Mouse (Mus musculus) thymus, adult 2 months (tissue): ENCODE data around the gene Wwox. TPM values are rescaled to one million over a fixed set of nuclear protein-coding genes. Genes with fewer than 3 reads are reported as not detected.

Experiments
- DNase-seq: peaks from one replicate; pipeline ENCODE4 v3.0.0; 2021
- H3K27ac ChIP-seq: fragments of 200-500 bp; 2 replicates; pipeline ENCODE4 v1.5.1; 2012; ENCODE audit warnings: low read length, control low read depth; ENCODE audit not compliant: control insufficient read depth, insufficient read depth
- H3K27me3 ChIP-seq: fragments of 200-500 bp; 2 replicates; pipeline ENCODE4 v1.6.1; 2012; ENCODE audit warnings: mild to moderate bottlenecking, low read length, moderate library complexity, mixed read lengths; ENCODE audit not compliant: control insufficient read depth, insufficient read depth
- H3K36me3 ChIP-seq: fragments of 200-500 bp; 2 replicates; pipeline ENCODE4 v1.6.1; 2012; ENCODE audit warnings: mild to moderate bottlenecking, low read length, moderate library complexity; ENCODE audit not compliant: control insufficient read depth, insufficient read depth
- H3K4me1 ChIP-seq: fragments of 200-500 bp; replicated peaks from 2 replicates; pipeline ENCODE4 v1.6.1; 2012; ENCODE audit warnings: low read length; ENCODE audit not compliant: control insufficient read depth, insufficient read depth
- H3K4me3 ChIP-seq: fragments of 200-500 bp; 2 replicates; pipeline ENCODE4 v1.5.1; 2012; ENCODE audit warnings: mild to moderate bottlenecking, low read length, control low read depth, moderate library complexity; ENCODE audit not compliant: control insufficient read depth, insufficient read depth
- CTCF ChIP-seq: fragments of 200-500 bp; IDR thresholded peaks from 2 replicates; pipeline ENCODE4 v1.5.1; 2012; ENCODE audit warnings: mild to moderate bottlenecking, control low read depth, low read length, moderate library complexity, borderline replicate concordance; ENCODE audit not compliant: control insufficient read depth, poor library complexity, insufficient read depth; ENCODE audit errors: extremely low read depth
- POLR2A ChIP-seq: fragments of 200-500 bp; IDR thresholded peaks from 2 replicates; pipeline ENCODE4 v1.6.1; 2012; ENCODE audit warnings: mild to moderate bottlenecking, low read length, control low read depth, moderate library complexity; ENCODE audit not compliant: control insufficient read depth, poor library complexity, insufficient read depth; ENCODE audit errors: extremely low read depth
- WGBS: fragments of 180-500 bp; shearing (Covaris S2); methylation state at CpG from one replicate; pipeline ENCODE4 v1.1.7; 2018; 5-methylcytosine and 5-hydroxymethylcytosine counted together
- polyA plus RNA-seq: library from polyadenylated mRNA; depleted of rRNA; stranded (reverse); fragments of >200 nt; gene quantifications from 2 replicates; pipeline ENCODE4 v1.2.3, GENCODE M21; 2012

The Wwox gene
- polyA plus RNA-seq, 1 experiment: 8.4 TPM

DNA sequence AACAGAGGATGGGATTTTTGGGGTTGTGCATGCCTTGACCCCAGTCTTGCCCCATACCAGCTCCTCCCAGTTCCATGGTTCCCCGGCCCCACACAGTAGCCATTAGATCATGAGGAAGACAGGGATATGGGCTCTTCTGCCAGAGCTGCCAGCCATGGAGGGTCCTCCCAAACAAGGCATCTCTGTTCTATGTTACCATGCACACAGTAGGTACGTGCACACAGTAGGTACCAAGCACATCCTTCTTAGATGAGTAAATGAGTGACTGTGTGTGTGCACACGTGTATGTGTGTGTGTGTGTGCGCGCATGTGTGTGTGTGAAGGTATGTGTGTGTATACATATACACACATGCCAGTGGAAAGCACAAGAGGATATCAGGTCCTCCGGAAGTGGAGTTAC is 185.9 kb downstream of the Wwox start:
- Histone ChIP-seq H3K27ac (no peak overlapping the region), H3K4me3 (no peak overlapping the region), H3K36me3 (no peaks in the 10 kb centered on the region), H3K4me1 (no peaks in the 10 kb centered on the region), H3K27me3 (no peaks in the 10 kb centered on the region)
- 94% methylated on average over 6 of the region's 6 CpGs for WGBS
- no peak for DNase-seq
- no peak for TF ChIP-seq POLR2A

DNA sequence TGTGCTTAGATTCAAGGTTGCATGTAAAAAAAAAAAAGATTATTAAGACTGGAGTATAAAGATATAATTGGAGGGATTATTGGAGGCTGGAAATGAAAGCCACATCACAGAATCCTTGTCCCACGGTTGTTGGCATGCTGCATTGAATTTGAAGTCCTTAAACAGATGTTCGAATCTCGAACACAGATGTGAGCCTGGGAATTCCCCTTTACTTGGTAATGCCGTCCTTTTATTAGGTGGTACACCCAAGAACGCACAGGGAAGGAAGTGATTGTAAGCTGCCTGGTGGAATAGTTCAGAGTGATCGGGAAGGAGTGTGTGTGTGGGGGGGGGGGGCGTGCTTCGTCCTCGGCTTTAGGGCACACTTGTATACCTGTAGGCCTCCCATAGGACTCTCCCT is 187.4 kb downstream of the Wwox start:
- TF ChIP-seq CTCF: no peak
- no peak for TF ChIP-seq POLR2A

GRCm38 (mm10) chr8:114629719-114630118 is 190.3 kb downstream of the Wwox start:
- no peak for TF ChIP-seq CTCF
- no peak for TF ChIP-seq POLR2A
- 33% methylated on average over 7 of the region's 7 CpGs for WGBS
- no peaks in the 10 kb centered on the region for H3K4me1 ChIP-seq
- H3K4me3 ChIP-seq: no peak overlapping the region
- DNase-seq: no peak
- no peaks in the 10 kb centered on the region for H3K36me3 ChIP-seq
- H3K27ac ChIP-seq: no peak overlapping the region
- H3K27me3 ChIP-seq: no peaks in the 10 kb centered on the region

More for the DNA sequence above, 187.4 kb downstream of the Wwox start:
- no peaks in the 10 kb centered on the region for H3K27me3 ChIP-seq
- H3K36me3 ChIP-seq: no peaks in the 10 kb centered on the region
- H3K4me3 ChIP-seq: no peak overlapping the region
- no peaks in the 10 kb centered on the region for H3K4me1 ChIP-seq
- no peak overlapping the region for H3K27ac ChIP-seq
- no peak for DNase-seq
- 90% methylated on average over 9 of the region's 9 CpGs for WGBS

- Histone ChIP-seq H3K36me3 (no peaks in the 10 kb centered on the region), H3K4me1 (no peaks in the 10 kb centered on the region), H3K4me3 (no peak overlapping the region), H3K27ac (no peak overlapping the region), H3K27me3 (no peaks in the 10 kb centered on the region)
- TF ChIP-seq POLR2A (no peak), CTCF (no peak)
- WGBS: 96% methylated on average over 6 of the region's 6 CpGs
- DNase-seq: no peak
Observed at GRCm38 (mm10) chr8:114631087-114631486, 191.6 kb downstream of the Wwox start.

- DNase-seq: no peak
- Histone ChIP-seq H3K27ac (no peak overlapping the region), H3K4me3 (no peak overlapping the region), H3K4me1 (no peaks in the 10 kb centered on the region), H3K36me3 (no peaks in the 10 kb centered on the region), H3K27me3 (no peaks in the 10 kb centered on the region)
- WGBS: 96% methylated on average over 2 of the region's 2 CpGs
- no peak for TF ChIP-seq CTCF
- no peak for TF ChIP-seq POLR2A
Observed at GRCm38 (mm10) chr8:114634151-114634550, 194.7 kb downstream of the Wwox start.

GRCm38 (mm10) chr8:114634669-114635410 is 195.4 kb downstream of the Wwox start:
- Histone ChIP-seq H3K4me1 (no peaks in the 10 kb centered on the region), H3K27me3 (no peaks in the 10 kb centered on the region), H3K36me3 (no peaks in the 10 kb centered on the region), H3K27ac (no peak overlapping the region), H3K4me3 (no peak overlapping the region)
- 86% methylated on average over 9 of the region's 9 CpGs for WGBS
- no peak for DNase-seq
- TF ChIP-seq POLR2A: no peak
- no peak for TF ChIP-seq CTCF

DNA sequence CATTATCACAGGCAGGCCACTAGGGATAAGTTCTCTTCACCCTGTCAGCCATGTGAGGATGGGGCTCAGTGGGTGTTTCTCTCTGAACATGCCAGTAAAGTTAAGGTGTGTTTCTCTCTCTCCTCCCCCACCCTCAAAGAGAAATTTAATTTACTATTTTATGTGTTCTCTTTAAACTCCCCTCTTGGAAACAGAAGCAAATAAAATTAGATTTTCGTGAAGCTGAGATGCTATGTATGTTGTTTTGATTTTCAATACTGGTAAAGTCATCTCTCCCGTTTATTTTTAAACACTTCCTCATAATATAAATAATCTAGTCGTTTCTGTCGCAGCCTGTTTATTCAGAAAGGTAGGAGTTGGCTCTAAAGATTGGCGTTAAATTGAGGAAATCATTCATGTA is 196.9 kb downstream of the Wwox start:
- H3K4me1 ChIP-seq: no peaks in the 10 kb centered on the region
- H3K4me3 ChIP-seq: no peak overlapping the region
- TF ChIP-seq POLR2A (no peak), CTCF (no peak)
- no peaks in the 10 kb centered on the region for H3K36me3 ChIP-seq
- H3K27ac ChIP-seq: no peak overlapping the region
- no peaks in the 10 kb centered on the region for H3K27me3 ChIP-seq
- DNase-seq: no peak
- 28% methylated on average over 5 of the region's 5 CpGs for WGBS
